Mouse (Mus musculus): ENCODE measurements around the gene H3f3b.

H3f3b gene

GRCm38 (mm10) chr11:116027756-116028155, at the start of gene H3f3b:
H3f3b (minus strand) TSS chr11:116027962.
- no peak for DNase-seq (ENCODE audit: low read depth, low spot score)

GRCm38 (mm10) chr11:116076836-116077235, 49.1 kb upstream of the H3f3b start:
- DNase-seq (ENCODE audit: low read depth, low spot score), result no peak

- no peak for DNase-seq (ENCODE audit: low read depth, low spot score)
Observed at GRCm38 (mm10) chr11:116076266-116076540, 48.4 kb upstream of the H3f3b start.

- DNase-seq (ENCODE audit: low read depth, low spot score), result no peak
Observed at GRCm38 (mm10) chr11:116075539-116076265, 47.9 kb upstream of the H3f3b start.

- no peak for DNase-seq (ENCODE audit: low read depth, low spot score)
Observed at GRCm38 (mm10) chr11:116074436-116074991, 46.8 kb upstream of the H3f3b start.

- no peak for DNase-seq (ENCODE audit: low read depth, low spot score)
Observed at GRCm38 (mm10) chr11:116072608-116073007, 44.8 kb upstream of the H3f3b start.

GRCm38 (mm10) chr11:116071510-116071909, 43.7 kb upstream of the H3f3b start:
- DNase-seq (ENCODE audit: low read depth, low spot score), result no peak

- DNase-seq (ENCODE audit: low read depth, low spot score), result no peak
Observed at GRCm38 (mm10) chr11:116065345-116065744, 37.6 kb upstream of the H3f3b start.

GRCm38 (mm10) chr11:116064187-116064867, 36.6 kb upstream of the H3f3b start:
- no peak for DNase-seq (ENCODE audit: low read depth, low spot score)

- no peak for DNase-seq (ENCODE audit: low read depth, low spot score)
Observed at GRCm38 (mm10) chr11:116063562-116063961, 35.8 kb upstream of the H3f3b start.

- DNase-seq (ENCODE audit: low read depth, low spot score), result no peak
Observed at GRCm38 (mm10) chr11:116062521-116062920, 34.8 kb upstream of the H3f3b start.

GRCm38 (mm10) chr11:116061641-116062415, 34.1 kb upstream of the H3f3b start:
- no peak for DNase-seq (ENCODE audit: low read depth, low spot score)

- no peak for DNase-seq (ENCODE audit: low read depth, low spot score)
Observed at GRCm38 (mm10) chr11:116060596-116060995, 32.8 kb upstream of the H3f3b start.

- no peak for DNase-seq (ENCODE audit: low read depth, low spot score)
Observed at GRCm38 (mm10) chr11:116059691-116060025, 31.9 kb upstream of the H3f3b start.

- no peak for DNase-seq (ENCODE audit: low read depth, low spot score)
Observed at GRCm38 (mm10) chr11:116058868-116059690, 31.3 kb upstream of the H3f3b start.

GRCm38 (mm10) chr11:116058022-116058614, 30.4 kb upstream of the H3f3b start:
- DNase-seq (ENCODE audit: low read depth, low spot score), result no peak

- no peak for DNase-seq (ENCODE audit: low read depth, low spot score)
Observed at GRCm38 (mm10) chr11:116057237-116057881, 29.6 kb upstream of the H3f3b start.

GRCm38 (mm10) chr11:116055873-116056272, 28.1 kb upstream of the H3f3b start:
- no peak for DNase-seq (ENCODE audit: low read depth, low spot score)

GRCm38 (mm10) chr11:116053510-116054229, 25.9 kb upstream of the H3f3b start:
- no peak for DNase-seq (ENCODE audit: low read depth, low spot score)

GRCm38 (mm10) chr11:116050196-116050595, 22.4 kb upstream of the H3f3b start:
- DNase-seq (ENCODE audit: low read depth, low spot score), result no peak

Data from retina, adult 2 months (tissue).